Mouse (Mus musculus) 3T3-L1 (cell line): ENCODE data around the gene Ccdc186.
"Not testable (repeated sequence)": the region's sequence is repeated elsewhere in the genome, so short reads cannot be mapped to it uniquely, and the experiment has no call there.

Experiments
- DNase-seq: peaks from one replicate; pipeline ENCODE4 v3.0.0-alpha.2; 2015; ENCODE audit warnings: low read depth, low spot score

The Ccdc186 gene

GRCm38 (mm10) chr19:56756412-56756811 lies 65.6 kb downstream of the Ccdc186 start:
- DNase-seq, result no peak

- DNase-seq, result not testable (repeated sequence)
These were observed 67.5 kb downstream of the Ccdc186 start for GRCm38 (mm10) chr19:56754456-56754855.

GRCm38 (mm10) chr19:56750709-56751108 lies 71.3 kb downstream of the Ccdc186 start:
- DNase-seq, result peak; percentile 25

GRCm38 (mm10) chr19:56749343-56749742 lies 72.6 kb downstream of the Ccdc186 start:
- peak; percentile 44 for DNase-seq

- DNase-seq, result no peak
These were observed 74.1 kb downstream of the Ccdc186 start for GRCm38 (mm10) chr19:56747878-56748277.

GRCm38 (mm10) chr19:56746618-56747017 lies 75.4 kb downstream of the Ccdc186 start:
- no peak for DNase-seq

GRCm38 (mm10) chr19:56745528-56745927 lies 76.5 kb downstream of the Ccdc186 start:
- no peak for DNase-seq

- DNase-seq, result no peak
These were observed 76.9 kb downstream of the Ccdc186 start for GRCm38 (mm10) chr19:56745061-56745460.
